Mouse (Mus musculus): Measurements from ENCODE around the gene Ikbke. TPM values are rescaled to one million over a fixed set of nuclear protein-coding genes. Genes with fewer than 3 reads are reported as not detected.

Ikbke gene
- polyA plus RNA-seq, 1 experiment, result 129 TPM

DNA sequence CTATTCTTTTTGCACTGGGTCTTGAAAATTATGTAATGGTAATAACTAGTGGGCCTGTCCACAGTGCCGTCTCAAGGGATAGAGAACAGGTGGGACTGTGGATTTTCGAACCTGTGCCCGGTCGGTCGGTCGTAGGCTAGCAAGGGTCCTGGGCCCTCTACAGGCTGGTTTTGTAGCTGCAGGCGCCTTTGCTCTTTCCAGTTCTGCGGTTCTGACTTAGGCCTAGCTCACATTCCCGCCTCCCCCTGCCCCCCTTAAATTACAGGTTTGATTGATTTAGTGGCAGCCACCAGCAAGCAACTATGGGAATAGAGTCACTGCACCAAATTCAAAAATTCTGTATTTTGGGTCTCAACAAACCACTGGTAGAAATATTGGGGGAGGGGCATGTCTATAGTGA lies 33.5 kb downstream of the Ikbke start:
- H3K27ac ChIP-seq (ENCODE audit: control insufficient read depth, insufficient read depth, low read length), result no peak overlapping the region
- peak; percentile 52 for DNase-seq
- no peaks in the 10 kb centered on the region for H3K36me3 ChIP-seq (ENCODE audit: control insufficient read depth, insufficient read depth, low read length)
- H3K27me3 ChIP-seq (ENCODE audit: control insufficient read depth, insufficient read depth, low read length), result peaks cover 13% of the 10 kb centered on the region; the same call in 1 of the 2 replicates
- peak; percentile 59; the same call in 1 of the 2 replicates for TF ChIP-seq CTCF (IDR thresholded peaks at IDR 0.05; ENCODE audit: borderline replicate concordance, control insufficient read depth, extremely low read depth, insufficient read depth, low read length, poor library complexity)
- no peak for TF ChIP-seq POLR2A (IDR thresholded peaks at IDR 0.05; ENCODE audit: control insufficient read depth, extremely low read depth, insufficient read depth, low read length, poor library complexity)
- H3K4me1 ChIP-seq (replicated peaks; ENCODE audit: control insufficient read depth, insufficient read depth, low read length), result peaks cover 15% of the 10 kb centered on the region
- H3K4me3 ChIP-seq (ENCODE audit: control insufficient read depth, insufficient read depth, low read length), result peak overlapping the region; percentile 57; the same call in 1 of the 2 replicates
- 8% methylated on average over 9 of the region's 9 CpGs for WGBS

DNA sequence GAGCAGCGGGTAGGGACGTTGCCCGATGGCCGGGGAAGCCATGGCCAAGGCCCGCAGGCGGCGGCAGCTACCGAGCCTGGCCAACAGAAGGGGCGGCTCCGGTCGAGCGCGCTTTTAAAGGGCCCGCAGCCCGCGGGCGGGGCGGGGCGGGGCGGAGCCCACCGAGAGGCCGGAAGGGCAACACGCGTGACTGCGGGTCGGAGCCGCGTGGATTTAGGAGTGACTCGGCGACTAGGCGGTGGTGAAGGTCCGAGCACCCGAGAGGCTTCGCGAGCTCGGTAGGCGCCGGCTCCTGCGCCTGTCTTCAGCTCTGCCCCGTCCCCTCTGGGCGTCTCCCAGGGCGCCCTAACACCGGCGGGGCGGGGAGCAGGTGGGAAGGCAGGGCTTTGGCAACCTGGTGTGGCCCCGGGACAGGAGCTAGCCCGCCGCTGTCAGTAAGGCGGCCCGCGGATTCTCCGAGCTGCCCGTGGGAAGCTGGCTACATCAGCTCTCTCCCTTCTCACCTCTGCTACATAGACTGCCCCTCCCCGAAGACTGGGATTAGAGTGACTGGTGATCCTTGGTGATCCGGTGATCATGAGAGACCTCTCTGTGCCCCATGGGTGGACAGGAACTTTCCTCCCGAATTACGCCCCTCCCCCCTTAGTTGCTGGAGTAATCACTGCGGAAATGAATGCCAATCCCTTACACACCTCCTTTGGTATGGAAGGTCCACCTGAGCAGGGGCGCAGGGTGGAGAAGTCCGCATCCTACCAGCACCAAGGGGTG lies 34.1 kb downstream of the Ikbke start, which contains the start of gene Rassf5:
Gene Rassf5, minus strand, starts transcription at position 170 of the 768 bp plus-strand sequence.
- DNase-seq, result peak; percentile 37
- TF ChIP-seq POLR2A (IDR thresholded peaks at IDR 0.05; ENCODE audit: control insufficient read depth, extremely low read depth, insufficient read depth, low read length, poor library complexity) (no peak), CTCF (IDR thresholded peaks at IDR 0.05; ENCODE audit: borderline replicate concordance, control insufficient read depth, extremely low read depth, insufficient read depth, low read length, poor library complexity) (0 out of 2 replicates have a peak, but pooled peaks have one; percentile 4)
- Histone ChIP-seq H3K27ac (ENCODE audit: control insufficient read depth, insufficient read depth, low read length) (no peak within 1 kb of the TSS), H3K4me1 (replicated peaks; ENCODE audit: control insufficient read depth, insufficient read depth, low read length) (peaks cover 15% of the 10 kb centered on the region), H3K27me3 (ENCODE audit: control insufficient read depth, insufficient read depth, low read length) (peaks cover 13% of the 10 kb centered on the region; the same call in 1 of the 2 replicates), H3K4me3 (ENCODE audit: control insufficient read depth, insufficient read depth, low read length) (peak within 1 kb of the TSS; percentile 57), H3K36me3 (ENCODE audit: control insufficient read depth, insufficient read depth, low read length) (no peaks in the 10 kb centered on the region)
- WGBS, result 2% methylated on average over 60 of the region's 60 CpGs

DNA sequence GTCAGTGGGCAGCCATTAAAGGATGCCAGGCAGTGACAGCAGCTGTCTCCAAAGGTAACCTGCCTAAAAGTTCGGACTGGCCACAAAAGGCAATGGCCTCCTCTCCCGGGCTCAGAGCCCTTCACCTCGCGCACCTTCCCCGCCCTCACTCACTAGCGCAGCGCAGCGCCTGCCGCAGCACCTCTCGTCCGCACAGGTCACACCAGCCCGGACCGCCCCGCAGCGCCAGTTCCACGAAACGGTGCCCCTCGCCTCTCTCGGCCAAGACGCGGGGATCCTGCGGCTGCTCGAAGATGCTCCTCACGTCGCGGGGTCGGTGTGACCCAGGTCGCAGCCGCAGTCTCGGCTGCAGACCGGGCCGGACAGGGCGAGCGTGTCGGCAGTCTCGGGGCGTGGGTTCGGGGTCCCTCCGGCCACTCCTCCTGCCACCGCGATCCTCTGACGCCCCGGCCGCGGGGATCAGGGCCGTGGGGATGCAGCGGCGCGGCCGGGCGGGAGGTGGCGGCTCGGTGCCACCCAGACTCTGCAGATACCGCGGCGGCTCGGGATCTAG lies 34.8 kb downstream of the Ikbke start:
- Histone ChIP-seq H3K36me3 (ENCODE audit: control insufficient read depth, insufficient read depth, low read length) (no peaks in the 10 kb centered on the region), H3K4me3 (ENCODE audit: control insufficient read depth, insufficient read depth, low read length) (peak overlapping the region; percentile 57), H3K4me1 (replicated peaks; ENCODE audit: control insufficient read depth, insufficient read depth, low read length) (peaks cover 15% of the 10 kb centered on the region), H3K27me3 (ENCODE audit: control insufficient read depth, insufficient read depth, low read length) (peaks cover 13% of the 10 kb centered on the region; the same call in 1 of the 2 replicates), H3K27ac (ENCODE audit: control insufficient read depth, insufficient read depth, low read length) (no peak overlapping the region)
- no peak for DNase-seq
- 5% methylated on average over 57 of the region's 57 CpGs for WGBS
- TF ChIP-seq POLR2A (IDR thresholded peaks at IDR 0.05; ENCODE audit: control insufficient read depth, extremely low read depth, insufficient read depth, low read length, poor library complexity) (no peak), CTCF (IDR thresholded peaks at IDR 0.05; ENCODE audit: borderline replicate concordance, control insufficient read depth, extremely low read depth, insufficient read depth, low read length, poor library complexity) (0 out of 2 replicates have a peak, but pooled peaks have one; percentile 11)

DNA sequence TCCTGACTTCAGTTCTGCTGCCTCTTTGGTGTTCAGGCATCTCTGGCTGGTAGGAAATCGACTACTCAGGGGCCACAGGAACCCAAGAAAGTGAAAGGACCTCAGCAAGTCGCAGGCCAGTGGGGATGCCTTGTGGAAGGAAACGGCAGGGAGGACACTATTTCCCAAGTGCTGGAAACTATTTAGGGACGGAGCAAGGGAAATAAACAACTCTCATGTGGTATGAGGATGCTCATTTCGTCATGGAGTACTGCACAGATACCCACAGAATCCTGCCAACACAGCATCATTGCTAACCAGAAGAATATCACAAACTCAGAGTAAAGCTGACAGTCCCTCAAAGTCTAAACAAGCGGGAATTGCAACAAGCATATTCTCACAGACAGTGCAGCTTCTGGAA lies 36.5 kb downstream of the Ikbke start:
- 52% methylated on average over 6 of the region's 6 CpGs for WGBS
- no peaks in the 10 kb centered on the region for H3K36me3 ChIP-seq (ENCODE audit: control insufficient read depth, insufficient read depth, low read length)
- no peak overlapping the region for H3K27ac ChIP-seq (ENCODE audit: control insufficient read depth, insufficient read depth, low read length)
- no peak for DNase-seq
- peaks cover 13% of the 10 kb centered on the region; the same call in 1 of the 2 replicates for H3K27me3 ChIP-seq (ENCODE audit: control insufficient read depth, insufficient read depth, low read length)
- peaks cover 15% of the 10 kb centered on the region for H3K4me1 ChIP-seq (replicated peaks; ENCODE audit: control insufficient read depth, insufficient read depth, low read length)
- TF ChIP-seq CTCF (IDR thresholded peaks at IDR 0.05; ENCODE audit: borderline replicate concordance, control insufficient read depth, extremely low read depth, insufficient read depth, low read length, poor library complexity), result no peak
- no peak for TF ChIP-seq POLR2A (IDR thresholded peaks at IDR 0.05; ENCODE audit: control insufficient read depth, extremely low read depth, insufficient read depth, low read length, poor library complexity)
- no peak overlapping the region for H3K4me3 ChIP-seq (ENCODE audit: control insufficient read depth, insufficient read depth, low read length)

DNA sequence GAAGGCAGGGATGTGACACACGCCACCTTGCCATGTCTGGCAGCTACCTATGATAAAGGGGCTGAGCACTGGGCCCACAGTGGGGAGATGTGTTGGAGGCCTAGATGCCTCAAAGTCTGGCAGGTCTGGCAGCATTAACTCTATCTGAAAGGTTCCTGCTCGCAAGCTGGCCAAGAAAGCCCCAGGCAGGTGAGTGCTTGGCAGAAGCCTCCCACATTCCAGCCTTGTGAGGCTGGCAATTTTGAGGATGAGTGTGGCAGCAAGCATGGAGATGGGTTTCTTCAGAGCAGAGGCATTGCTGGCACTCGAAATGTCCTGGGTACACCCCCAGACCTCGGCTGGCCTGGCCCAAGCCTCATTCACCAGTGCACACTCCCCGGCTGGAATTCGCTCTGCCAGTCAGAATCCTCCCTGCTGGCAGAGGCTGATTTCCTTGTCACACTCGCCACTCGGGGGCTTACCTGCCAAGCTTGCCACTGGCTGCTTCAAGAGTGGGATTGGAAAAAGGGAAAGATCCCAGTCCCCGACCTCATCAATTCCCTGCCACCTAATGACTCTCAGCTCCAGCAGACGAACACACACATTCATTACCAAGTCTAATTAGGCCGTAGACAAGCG lies 39.7 kb downstream of the Ikbke start:
- no peak for DNase-seq
- H3K4me1 ChIP-seq (replicated peaks; ENCODE audit: control insufficient read depth, insufficient read depth, low read length), result peaks cover 4% of the 10 kb centered on the region
- no peak overlapping the region for H3K27ac ChIP-seq (ENCODE audit: control insufficient read depth, insufficient read depth, low read length)
- no peak for TF ChIP-seq POLR2A (IDR thresholded peaks at IDR 0.05; ENCODE audit: control insufficient read depth, extremely low read depth, insufficient read depth, low read length, poor library complexity)
- WGBS, result 91% methylated on average over 12 of the region's 12 CpGs
- H3K4me3 ChIP-seq (ENCODE audit: control insufficient read depth, insufficient read depth, low read length), result no peak overlapping the region
- no peaks in the 10 kb centered on the region for H3K36me3 ChIP-seq (ENCODE audit: control insufficient read depth, insufficient read depth, low read length)
- H3K27me3 ChIP-seq (ENCODE audit: control insufficient read depth, insufficient read depth, low read length), result peaks cover 10% of the 10 kb centered on the region; the same call in 1 of the 2 replicates

DNA sequence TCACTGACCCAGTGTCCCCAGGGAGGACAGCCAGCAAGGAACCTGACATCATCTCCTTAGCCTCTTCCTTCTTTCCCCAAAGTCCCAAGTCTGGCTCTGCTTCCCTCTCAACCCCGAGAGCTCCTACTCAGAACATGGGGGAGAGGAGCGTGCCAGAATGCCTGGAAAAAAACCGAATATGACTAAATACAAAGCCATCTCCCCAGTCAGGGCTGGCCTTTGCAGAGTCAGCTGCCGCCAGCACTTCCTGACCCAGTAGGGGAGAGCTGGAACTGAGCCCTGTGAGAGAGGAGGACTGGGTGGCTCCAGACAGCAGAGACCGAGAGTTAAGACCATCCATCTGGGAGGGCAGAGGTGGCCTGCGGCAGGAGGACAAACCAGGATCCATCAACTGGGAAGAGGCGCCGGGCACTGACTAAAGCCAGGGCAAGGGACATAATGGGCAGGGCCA lies 40.5 kb downstream of the Ikbke start:
- no peak for TF ChIP-seq CTCF (IDR thresholded peaks at IDR 0.05; ENCODE audit: borderline replicate concordance, control insufficient read depth, extremely low read depth, insufficient read depth, low read length, poor library complexity)
- no peak for TF ChIP-seq POLR2A (IDR thresholded peaks at IDR 0.05; ENCODE audit: control insufficient read depth, extremely low read depth, insufficient read depth, low read length, poor library complexity)
- H3K4me1 ChIP-seq (replicated peaks; ENCODE audit: control insufficient read depth, insufficient read depth, low read length), result no peaks in the 10 kb centered on the region
- WGBS, result 79% methylated on average over 8 of the region's 8 CpGs
- H3K4me3 ChIP-seq (ENCODE audit: control insufficient read depth, insufficient read depth, low read length), result no peak overlapping the region
- H3K27ac ChIP-seq (ENCODE audit: control insufficient read depth, insufficient read depth, low read length), result no peak overlapping the region
- peaks cover 7% of the 10 kb centered on the region; the same call in 1 of the 2 replicates for H3K27me3 ChIP-seq (ENCODE audit: control insufficient read depth, insufficient read depth, low read length)
- no peaks in the 10 kb centered on the region for H3K36me3 ChIP-seq (ENCODE audit: control insufficient read depth, insufficient read depth, low read length)
- DNase-seq, result no peak
